Mouse (Mus musculus): ENCODE data around the gene Chml. TPM values are rescaled to one million over a fixed set of nuclear protein-coding genes. Genes with fewer than 3 reads are reported as not detected.

Chml gene
- total RNA-seq, 1 experiment = 10.4 TPM

DNA sequence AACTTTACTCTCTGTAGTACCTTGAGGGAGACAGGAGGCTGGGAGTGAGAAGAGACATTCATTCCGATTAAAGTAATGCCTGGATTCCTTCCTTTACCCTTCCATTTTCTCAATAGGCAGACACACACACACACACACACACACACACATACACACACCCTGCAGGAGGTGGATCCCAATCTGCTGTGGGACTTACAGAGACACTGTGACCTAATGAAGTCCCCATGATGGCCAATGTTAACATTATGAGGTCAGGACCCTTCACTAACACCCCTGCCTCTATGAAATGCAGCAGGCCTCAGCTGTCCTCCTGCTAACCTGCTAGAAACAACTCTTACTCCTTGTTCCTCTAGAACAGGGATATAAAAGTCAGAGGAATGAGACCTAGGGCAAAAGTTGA lies 5.6 kb upstream of the Chml start, which contains the start of gene Wdr64:
Gene Wdr64, plus strand, starts transcription at position 301 of the 400 bp plus-strand sequence.
- no peak for DNase-seq (ENCODE audit: low read depth, low spot score)
- H3K36me3 ChIP-seq (ENCODE audit: control insufficient read depth, insufficient read depth, low read length, poor library complexity, severe bottlenecking) = no peaks in the 10 kb centered on the region
- no peak within 1 kb of the TSS for H3K27ac ChIP-seq (ENCODE audit: insufficient read depth, low read depth, low read length, poor library complexity, severe bottlenecking)
- no peak for TF ChIP-seq ZNF384 (IDR thresholded peaks at IDR 0.05; ENCODE audit: low read depth, low read length)
- no peak for TF ChIP-seq MAFK (IDR thresholded peaks at IDR 0.05; ENCODE audit: insufficient read depth, low read depth, low read length)
- TF ChIP-seq CHD2 (IDR thresholded peaks at IDR 0.05; ENCODE audit: low read depth, low read length) = no peak
- no peak for TF ChIP-seq ZC3H11A (IDR thresholded peaks at IDR 0.05; ENCODE audit: borderline replicate concordance, low read depth, low read length)
- TF ChIP-seq HCFC1 (IDR thresholded peaks at IDR 0.05; ENCODE audit: borderline replicate concordance, insufficient read depth, low read length) = no peak
- H3K4me3 ChIP-seq (ENCODE audit: insufficient read depth in 1 of 2, low read depth in 1 of 2, low read length in 2 of 2, poor library complexity in 1 of 2, severe bottlenecking in 1 of 2) = no peak within 1 kb of the TSS
- no peaks in the 10 kb centered on the region for H3K9me3 ChIP-seq (ENCODE audit: control insufficient read depth, insufficient read depth, low read depth, low read length)
- no peak within 1 kb of the TSS for H3K9ac ChIP-seq (ENCODE audit: insufficient read depth, low read depth, low read length, poor library complexity, severe bottlenecking)
- H3K4me1 ChIP-seq (ENCODE audit: control insufficient read depth in 2 of 2, insufficient read depth in 2 of 2, low read length in 2 of 2, poor library complexity in 1 of 2) = no peaks in the 10 kb centered on the region
- in situ Hi-C loops (cut with MboI; ENCODE audit: low sequenced_read_pairs in 2 of 2, unreplicated experiment in 2 of 2) = no loop called here

GRCm38 (mm10) chr1:175693429-175693960 lies 794 bp upstream of the Chml start:
- TF ChIP-seq ZC3H11A (IDR thresholded peaks at IDR 0.05; ENCODE audit: borderline replicate concordance, low read depth, low read length) = no peak
- no peak for TF ChIP-seq HCFC1 (IDR thresholded peaks at IDR 0.05; ENCODE audit: borderline replicate concordance, insufficient read depth, low read length)
- no peak for TF ChIP-seq MAFK (IDR thresholded peaks at IDR 0.05; ENCODE audit: insufficient read depth, low read depth, low read length)
- TF ChIP-seq CHD2 (IDR thresholded peaks at IDR 0.05; ENCODE audit: low read depth, low read length) = no peak
- no peak for TF ChIP-seq ZNF384 (IDR thresholded peaks at IDR 0.05; ENCODE audit: low read depth, low read length)
- no peak overlapping the region for H3K9ac ChIP-seq (ENCODE audit: insufficient read depth, low read depth, low read length, poor library complexity, severe bottlenecking)

DNA sequence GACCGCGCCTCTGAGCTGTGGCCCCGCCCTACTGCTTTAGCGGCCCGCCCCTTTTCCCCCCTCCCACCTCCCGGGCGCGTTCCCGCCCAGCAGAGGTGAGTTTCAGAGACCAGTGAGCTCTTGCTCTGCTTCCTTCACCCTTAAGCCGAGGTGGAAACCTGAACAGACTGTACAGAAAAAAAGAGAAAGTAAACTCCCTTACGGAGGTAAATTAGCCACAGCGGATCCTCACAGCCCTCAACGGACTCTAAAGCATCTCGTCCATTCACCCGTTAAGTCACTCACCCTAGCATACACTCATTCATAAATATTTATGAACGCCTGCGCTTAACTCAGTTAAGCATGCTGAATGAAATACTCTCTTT lies 278 bp upstream of the Chml start:
- TF ChIP-seq CHD2 (IDR thresholded peaks at IDR 0.05; ENCODE audit: low read depth, low read length) (no peak), ZC3H11A (IDR thresholded peaks at IDR 0.05; ENCODE audit: borderline replicate concordance, low read depth, low read length) (no peak), ZNF384 (IDR thresholded peaks at IDR 0.05; ENCODE audit: low read depth, low read length) (no peak), MAFK (IDR thresholded peaks at IDR 0.05; ENCODE audit: insufficient read depth, low read depth, low read length) (no peak), HCFC1 (IDR thresholded peaks at IDR 0.05; ENCODE audit: borderline replicate concordance, insufficient read depth, low read length) (no peak)
- Histone ChIP-seq H3K4me3 (ENCODE audit: insufficient read depth in 1 of 2, low read depth in 1 of 2, low read length in 2 of 2, poor library complexity in 1 of 2, severe bottlenecking in 1 of 2) (peak overlapping the region; percentile 25 to 66; a peak in 3 of 4 replicates), H3K36me3 (ENCODE audit: control insufficient read depth, insufficient read depth, low read length, poor library complexity, severe bottlenecking) (peaks cover 2% of the 10 kb centered on the region; the same call in 1 of the 2 replicates), H3K9me3 (ENCODE audit: control insufficient read depth, insufficient read depth, low read depth, low read length) (no peaks in the 10 kb centered on the region), H3K9ac (ENCODE audit: insufficient read depth, low read depth, low read length, poor library complexity, severe bottlenecking) (no peak overlapping the region), H3K4me1 (ENCODE audit: control insufficient read depth in 2 of 2, insufficient read depth in 2 of 2, low read length in 2 of 2, poor library complexity in 1 of 2) (no peaks in the 10 kb centered on the region), H3K27ac (ENCODE audit: insufficient read depth, low read depth, low read length, poor library complexity, severe bottlenecking) (no peak overlapping the region)
- DNase-seq (ENCODE audit: low read depth, low spot score) = no peak
- in situ Hi-C loops (cut with MboI; ENCODE audit: low sequenced_read_pairs in 2 of 2, unreplicated experiment in 2 of 2) = no loop called here

More at GRCm38 (mm10) chr1:175693429-175693960, 794 bp upstream of the Chml start:
- Histone ChIP-seq H3K4me3 (ENCODE audit: insufficient read depth in 1 of 2, low read depth in 1 of 2, low read length in 2 of 2, poor library complexity in 1 of 2, severe bottlenecking in 1 of 2) (peak overlapping the region in 1 of 2 experiments; percentile 66; a peak in 2 of 4 replicates), H3K27ac (ENCODE audit: insufficient read depth, low read depth, low read length, poor library complexity, severe bottlenecking) (no peak overlapping the region), H3K36me3 (ENCODE audit: control insufficient read depth, insufficient read depth, low read length, poor library complexity, severe bottlenecking) (no peaks in the 10 kb centered on the region), H3K9me3 (ENCODE audit: control insufficient read depth, insufficient read depth, low read depth, low read length) (no peaks in the 10 kb centered on the region), H3K4me1 (ENCODE audit: control insufficient read depth in 2 of 2, insufficient read depth in 2 of 2, low read length in 2 of 2, poor library complexity in 1 of 2) (no peaks in the 10 kb centered on the region)
- no peak for DNase-seq (ENCODE audit: low read depth, low spot score)
- in situ Hi-C loops (cut with MboI; ENCODE audit: low sequenced_read_pairs in 2 of 2, unreplicated experiment in 2 of 2) = no loop called here

- H3K36me3 ChIP-seq (ENCODE audit: control insufficient read depth, insufficient read depth, low read length, poor library complexity, severe bottlenecking) = peaks cover 5% of the 10 kb centered on the region
- TF ChIP-seq ZNF384 (IDR thresholded peaks at IDR 0.05; ENCODE audit: low read depth, low read length) (no peak), MAFK (IDR thresholded peaks at IDR 0.05; ENCODE audit: insufficient read depth, low read depth, low read length) (no peak), ZC3H11A (IDR thresholded peaks at IDR 0.05; ENCODE audit: borderline replicate concordance, low read depth, low read length) (no peak), CHD2 (IDR thresholded peaks at IDR 0.05; ENCODE audit: low read depth, low read length) (no peak), HCFC1 (IDR thresholded peaks at IDR 0.05; ENCODE audit: borderline replicate concordance, insufficient read depth, low read length) (no peak)
- H3K9me3 ChIP-seq (ENCODE audit: control insufficient read depth, insufficient read depth, low read depth, low read length) = no peaks in the 10 kb centered on the region
- H3K4me1 ChIP-seq (ENCODE audit: control insufficient read depth in 2 of 2, insufficient read depth in 2 of 2, low read length in 2 of 2, poor library complexity in 1 of 2) = no peaks in the 10 kb centered on the region
- peak overlapping the region; percentile 85 for H3K9ac ChIP-seq (ENCODE audit: insufficient read depth, low read depth, low read length, poor library complexity, severe bottlenecking)
- peak overlapping the region; percentile 72 to 95 for H3K4me3 ChIP-seq (ENCODE audit: insufficient read depth in 1 of 2, low read depth in 1 of 2, low read length in 2 of 2, poor library complexity in 1 of 2, severe bottlenecking in 1 of 2)
- DNase-seq (ENCODE audit: low read depth, low spot score) = no peak
- in situ Hi-C loops (cut with MboI; ENCODE audit: low sequenced_read_pairs in 2 of 2, unreplicated experiment in 2 of 2) = no loop called here
- H3K27ac ChIP-seq (ENCODE audit: insufficient read depth, low read depth, low read length, poor library complexity, severe bottlenecking) = no peak overlapping the region
Measured at GRCm38 (mm10) chr1:175691686-175692245, 935 bp downstream of the Chml start.
